Mouse (Mus musculus) common myeloid progenitor, adult 5-6 weeks (primary cell): ENCODE data around the gene Gm10639. TPM values are rescaled to one million over a fixed set of nuclear protein-coding genes. Genes with fewer than 3 reads are reported as not detected.
"Not testable (repeated sequence)": the region's sequence is repeated elsewhere in the genome, so short reads cannot be mapped to it uniquely, and the experiment has no call there.

Experiments
- ATAC-seq: replicated peaks from 2 replicates; pipeline ENCODE4 v1.8.0; 2016; ENCODE audit warnings: low read depth, mild to moderate bottlenecking, moderate TSS enrichment, inconsistent platforms; ENCODE audit not compliant: poor library complexity, severe bottlenecking
- total RNA-seq: library from RNA; stranded (forward); fragments of 200-1000, 187-1606 nt; gene quantifications from 2 replicates; pipeline ENCODE4 v1.2.3, GENCODE M21; 2017

Gm10639 gene
- total RNA-seq, 1 experiment from 2014 or later, result not detected

- ATAC-seq, result not testable (repeated sequence)
Observed at GRCm38 (mm10) chr9:78345235-78345634, 55.5 kb downstream of the Gm10639 start.

- ATAC-seq, result peak; percentile 34; the same call in 1 of the 2 replicates
Observed at GRCm38 (mm10) chr9:78347004-78347403, 57.3 kb downstream of the Gm10639 start.

GRCm38 (mm10) chr9:78348206-78349004 lies 58.7 kb downstream of the Gm10639 start:
- not testable (repeated sequence) for ATAC-seq

GRCm38 (mm10) chr9:78349141-78349540 lies 59.4 kb downstream of the Gm10639 start:
- not testable (repeated sequence) for ATAC-seq

GRCm38 (mm10) chr9:78350007-78350406 lies 60.3 kb downstream of the Gm10639 start:
- 0 out of 2 replicates have a peak, but pooled peaks have one; percentile 15 for ATAC-seq

GRCm38 (mm10) chr9:78351504-78352220 lies 61.9 kb downstream of the Gm10639 start:
- ATAC-seq, result peak; percentile 84

Other genes with a start within 250 kb of the Gm10639 start
- not detected in 2 replicates for gene Gcm1, start 238.0 kb upstream of the Gm10639 start, total RNA-seq
- gene Fbxo9, start 180.9 kb upstream of the Gm10639 start, total RNA-seq, result 62.7 and 68.9 TPM in 2 replicates
- 17.9 and 27.0 TPM in 2 replicates for gene Ick, start 180.7 kb upstream of the Gm10639 start, total RNA-seq
- 6.6 and 13.0 TPM in 2 replicates for gene Gsta4, start 107.1 kb upstream of the Gm10639 start, total RNA-seq
- not detected in 2 replicates for gene Gsta1, start 59.3 kb upstream of the Gm10639 start, total RNA-seq
- gene Gm3776, start 32.8 kb upstream of the Gm10639 start, total RNA-seq, result not detected in 2 replicates
- gene Omt2a, start 24.9 kb downstream of the Gm10639 start, total RNA-seq, result not detected in 2 replicates
- gene Omt2b, start 37.7 kb downstream of the Gm10639 start, total RNA-seq, result not detected in 2 replicates
- gene Gsta2, start 65.9 kb downstream of the Gm10639 start, total RNA-seq, result not detected in 2 replicates
- gene Dppa5a, start 78.3 kb downstream of the Gm10639 start, total RNA-seq, result not detected in 2 replicates
- not detected in 2 replicates for gene Ooep, start 88.8 kb downstream of the Gm10639 start, total RNA-seq
- gene Ddx43, start 105.9 kb downstream of the Gm10639 start, total RNA-seq, result 0.37 and 0.82 TPM in 2 replicates
- 19.8 and 22.1 TPM in 2 replicates for gene Cgas, start 153.3 kb downstream of the Gm10639 start, total RNA-seq
- gene Mto1, start 158.3 kb downstream of the Gm10639 start, total RNA-seq, result 28.3 and 49.4 TPM in 2 replicates
- gene Gm17324, start 158.9 kb downstream of the Gm10639 start, total RNA-seq, result 0.41 TPM in 1 of 2 replicates, not detected in the other
- gene Eef1a1, start 199.2 kb downstream of the Gm10639 start, total RNA-seq, result 14,048 and 16,425 TPM in 2 replicates